Mouse (Mus musculus) urinary bladder, postnatal 14 days (tissue): ENCODE measurements around the gene Fitm2.
"Not testable (repeated sequence)": the region's sequence is repeated elsewhere in the genome, so short reads cannot be mapped to it uniquely, and the experiment has no call there.

Experiments used
- DNase-seq: peaks from one replicate; pipeline ENCODE4 v3.0.0; 2021; ENCODE audit warnings: low spot score

The Fitm2 gene

DNA sequence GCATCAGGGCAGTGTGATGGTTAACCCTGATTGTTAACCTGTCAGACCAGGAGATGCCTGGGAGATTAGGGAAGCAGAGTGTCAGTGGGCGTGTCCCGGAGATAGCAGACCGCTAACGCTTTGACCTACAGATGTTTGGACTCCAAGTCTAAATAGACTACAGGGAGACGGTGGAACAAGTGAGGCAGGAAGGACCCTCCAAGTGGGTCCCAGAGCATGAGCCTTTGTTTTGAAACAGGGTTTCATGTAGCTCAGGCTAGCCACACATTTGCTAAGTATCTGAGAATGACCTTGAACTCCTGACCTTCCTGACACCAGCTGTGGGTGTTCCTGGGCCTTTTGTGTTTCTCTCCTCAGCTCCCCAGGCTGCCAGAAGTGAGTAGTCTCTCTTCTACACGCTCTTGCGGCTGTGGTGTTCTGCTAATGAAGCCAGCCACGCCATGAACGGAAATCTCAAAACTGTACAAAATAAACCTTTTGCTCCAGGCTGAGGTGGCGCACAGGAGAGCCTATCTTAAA lies 9.1 kb downstream of the Fitm2 start:
- DNase-seq, result no peak

DNA sequence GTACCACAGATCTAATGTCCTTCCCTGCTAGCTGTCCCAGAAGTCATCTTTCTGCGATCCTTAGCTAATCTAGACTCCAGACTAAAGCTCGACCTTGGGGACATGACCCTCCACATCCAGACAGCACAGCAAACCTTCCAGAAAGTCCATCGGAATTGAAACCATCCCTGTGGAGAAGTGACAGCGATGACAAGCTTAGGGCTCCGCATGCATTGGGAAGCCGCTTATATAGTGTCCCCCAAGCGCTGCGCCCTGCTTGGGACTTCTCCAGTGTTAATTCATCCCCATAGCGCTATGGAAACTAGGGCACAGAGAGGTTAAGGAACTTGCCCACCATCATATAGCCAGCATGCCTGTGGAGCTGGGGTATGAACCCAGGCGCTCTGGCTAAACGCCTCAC lies 9.6 kb downstream of the Fitm2 start:
- no peak for DNase-seq

DNA sequence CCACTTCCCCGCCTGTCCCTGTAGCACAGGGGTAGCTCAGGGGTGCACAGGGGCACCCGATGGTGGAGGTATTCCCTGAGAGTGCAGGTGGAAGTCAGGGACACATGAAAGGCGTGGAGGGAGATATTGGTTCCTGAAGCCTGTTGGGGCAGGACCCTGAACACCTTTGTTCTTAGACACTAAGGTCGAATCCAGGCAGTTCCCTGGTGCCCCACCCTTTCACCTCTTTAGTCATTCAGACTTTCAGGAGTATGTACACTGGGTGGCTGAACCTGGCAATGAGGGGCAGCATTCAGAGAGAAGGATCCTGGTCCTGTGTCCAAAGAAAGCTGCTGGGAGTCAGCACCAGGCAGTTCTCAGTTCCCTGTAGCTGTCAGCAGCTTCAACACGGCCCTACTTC lies 10.0 kb downstream of the Fitm2 start:
- DNase-seq, result no peak

DNA sequence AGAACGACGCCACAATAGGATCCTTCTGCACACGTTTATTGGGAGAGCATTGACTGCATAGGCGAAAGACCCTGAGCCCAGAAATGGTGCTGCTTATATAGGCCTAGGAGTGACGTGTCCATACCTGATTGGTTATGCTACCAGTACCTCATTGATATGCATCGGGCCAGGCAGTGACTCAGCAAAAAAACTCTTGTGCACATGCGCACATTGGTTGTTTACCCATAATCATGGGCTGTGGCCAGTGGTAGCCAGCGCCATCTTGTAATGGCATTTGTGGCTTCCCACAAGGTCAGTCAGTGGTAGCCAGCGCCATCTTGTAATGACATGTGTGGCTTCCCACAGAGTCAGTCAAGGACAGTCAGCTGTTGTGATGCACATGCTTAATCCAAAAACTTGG lies 11.1 kb downstream of the Fitm2 start:
- DNase-seq, result not testable (repeated sequence)

DNA sequence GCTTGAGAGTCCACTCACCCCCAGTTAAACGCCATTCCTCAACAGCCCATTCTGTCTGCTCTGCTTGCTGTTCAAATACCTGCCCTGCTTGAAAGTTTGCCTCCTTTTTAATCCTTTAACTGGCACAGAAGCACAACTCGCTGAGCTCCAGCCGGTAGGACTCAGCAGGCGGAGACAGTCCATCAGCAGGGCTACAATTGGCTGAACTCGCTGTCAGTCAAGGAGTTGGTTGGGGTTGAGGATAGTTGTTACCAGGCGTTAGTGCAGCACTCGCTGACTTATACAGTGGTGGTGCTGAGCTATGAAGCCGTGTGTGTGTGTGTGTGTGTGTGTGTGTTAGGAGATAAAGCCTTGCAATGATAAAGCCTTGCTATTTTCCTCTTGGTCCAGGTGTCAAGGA lies 11.8 kb downstream of the Fitm2 start:
- DNase-seq, result no peak

DNA sequence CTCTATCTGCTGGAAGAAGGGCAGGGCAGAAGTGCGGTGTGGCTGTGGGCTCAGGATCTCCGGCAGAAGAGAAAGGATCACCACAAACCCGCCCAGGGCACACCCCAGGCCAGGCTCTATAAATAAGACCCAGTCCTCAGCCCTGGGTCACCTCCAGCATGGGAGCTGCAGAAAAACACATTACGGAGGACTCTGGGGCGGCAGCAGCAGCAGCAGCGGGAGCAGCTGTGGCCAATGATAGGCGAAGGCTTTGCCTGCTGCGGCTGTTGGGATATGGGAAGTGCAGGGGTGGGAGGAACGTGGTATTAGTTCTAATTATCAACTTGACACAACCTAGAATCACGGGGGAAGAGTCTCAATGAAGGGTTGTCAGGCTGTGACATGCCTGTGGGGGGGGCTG lies 13.0 kb downstream of the Fitm2 start:
- no peak for DNase-seq

DNA sequence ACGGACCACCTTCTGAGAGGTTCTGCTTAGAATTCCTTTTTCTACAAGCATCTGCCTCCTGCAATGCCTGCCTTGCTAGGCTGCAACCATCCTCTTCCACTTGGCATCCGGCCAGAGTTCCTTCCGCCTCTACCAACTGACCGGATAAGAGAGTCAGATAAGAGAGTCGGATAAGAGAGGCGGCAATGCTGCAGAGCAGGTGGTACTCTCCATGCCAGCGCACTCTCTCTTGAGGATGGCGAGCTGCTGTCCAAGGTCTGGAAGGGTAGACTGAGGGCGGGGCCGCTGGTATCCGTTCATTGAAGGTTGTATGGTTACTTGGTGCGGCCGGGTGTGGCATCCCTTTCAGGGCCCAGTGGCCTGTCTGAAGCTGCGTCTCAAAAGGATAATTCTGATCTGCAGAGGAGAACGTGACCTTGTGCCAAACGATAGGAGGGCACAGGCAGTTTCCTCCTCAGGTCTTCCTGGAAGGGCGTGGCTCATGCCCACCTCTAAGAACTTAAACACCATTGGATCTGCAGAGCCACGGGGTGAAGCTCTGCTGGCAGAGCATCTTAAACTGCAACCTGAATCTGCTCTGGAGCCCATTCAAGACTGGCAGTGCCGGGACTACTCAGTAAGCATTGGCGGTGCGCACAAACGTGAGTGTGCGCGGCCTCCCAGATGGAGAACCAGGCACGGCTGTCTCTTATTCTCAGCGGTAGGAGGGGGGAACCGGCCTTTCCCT lies 13.7 kb downstream of the Fitm2 start:
- DNase-seq, result peak; percentile 38

DNA sequence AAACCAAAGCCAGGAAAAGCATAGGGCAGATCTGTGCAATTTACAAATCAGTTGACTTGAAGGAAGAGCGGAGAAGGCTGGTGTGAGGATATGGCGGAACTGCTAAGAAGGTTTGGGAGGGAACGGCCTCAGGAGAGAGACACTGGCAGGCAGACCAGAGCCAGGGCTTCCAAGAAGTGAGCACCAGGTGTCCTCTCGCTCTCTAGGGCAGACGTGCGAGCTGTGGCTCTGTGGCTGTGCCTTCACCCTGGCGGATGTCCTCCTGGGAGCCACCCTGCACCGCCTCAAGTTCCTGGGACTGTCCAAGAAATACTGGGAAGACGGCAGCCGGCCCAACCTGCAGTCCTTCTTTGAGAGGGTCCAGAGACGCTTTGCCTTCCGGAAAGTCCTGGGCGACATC lies 19.1 kb downstream of the Fitm2 start:
- DNase-seq, result no peak

DNA sequence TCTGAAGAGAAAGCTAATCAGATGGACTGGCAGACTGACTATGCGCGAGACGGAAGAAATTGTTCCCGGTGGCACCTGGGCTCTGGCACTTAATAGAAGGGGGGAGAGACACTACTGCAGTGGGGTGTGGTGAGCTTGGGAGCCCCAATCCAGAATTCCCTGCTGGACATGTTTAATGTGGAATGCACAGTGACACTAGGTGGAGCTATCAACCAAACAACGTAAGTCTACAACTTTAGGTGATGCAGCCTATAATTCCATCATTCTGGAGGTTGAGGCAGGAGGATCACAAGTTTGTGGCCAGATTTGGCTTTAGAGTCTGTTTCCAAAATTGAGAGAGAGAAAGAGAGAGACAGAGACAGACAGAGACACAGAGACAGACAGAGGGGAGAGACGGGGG lies 19.7 kb downstream of the Fitm2 start:
- no peak for DNase-seq

DNA sequence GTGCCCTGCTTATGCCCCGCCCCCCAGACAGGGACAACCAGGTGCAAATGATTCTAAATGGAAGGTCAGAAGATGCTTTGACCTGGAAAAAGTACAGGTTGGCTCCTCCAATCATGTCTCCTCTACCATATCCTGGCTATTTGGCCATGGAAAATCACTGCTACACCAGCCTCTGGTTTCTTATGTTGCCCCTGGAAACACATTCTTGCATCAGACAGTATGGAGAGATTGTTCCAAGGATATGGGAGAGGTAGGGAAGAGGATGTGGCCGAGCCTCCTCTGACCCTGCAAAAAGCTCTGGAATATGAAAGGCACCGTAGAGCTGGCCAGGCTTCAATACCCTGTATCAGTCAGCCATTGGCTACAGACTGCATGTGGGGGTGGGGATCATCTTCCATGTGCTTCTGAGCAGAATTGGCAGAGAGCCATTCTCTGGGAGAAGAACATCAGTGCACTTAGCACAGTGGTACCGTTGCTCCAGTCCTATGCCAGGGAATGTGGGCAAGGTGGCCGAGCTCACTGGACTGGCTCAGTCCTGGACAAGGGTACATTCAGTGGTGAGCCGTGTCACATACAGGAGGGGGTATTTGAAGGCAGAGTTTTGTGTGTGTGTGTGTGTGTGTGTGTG lies 21.6 kb downstream of the Fitm2 start:
- no peak for DNase-seq

DNA sequence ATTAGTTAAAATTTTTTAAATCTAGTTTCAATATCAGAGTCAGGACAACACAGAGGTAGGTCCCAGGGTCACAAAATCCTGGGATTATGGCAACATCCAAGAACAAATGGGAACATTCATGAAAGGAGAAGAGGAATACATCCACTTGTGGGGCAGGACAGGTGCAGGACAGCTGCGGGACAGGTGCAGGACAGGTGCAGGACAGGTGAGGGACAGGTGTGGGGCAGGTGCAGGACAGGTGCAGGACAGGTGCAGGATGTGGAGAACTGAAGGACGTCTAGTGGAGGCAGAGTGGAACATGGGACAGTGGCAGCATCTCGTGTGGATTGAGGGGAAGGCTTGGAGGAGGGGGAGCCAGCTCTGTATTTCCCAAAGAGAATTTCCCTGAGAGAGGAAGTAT lies 23.2 kb downstream of the Fitm2 start:
- DNase-seq, result no peak

DNA sequence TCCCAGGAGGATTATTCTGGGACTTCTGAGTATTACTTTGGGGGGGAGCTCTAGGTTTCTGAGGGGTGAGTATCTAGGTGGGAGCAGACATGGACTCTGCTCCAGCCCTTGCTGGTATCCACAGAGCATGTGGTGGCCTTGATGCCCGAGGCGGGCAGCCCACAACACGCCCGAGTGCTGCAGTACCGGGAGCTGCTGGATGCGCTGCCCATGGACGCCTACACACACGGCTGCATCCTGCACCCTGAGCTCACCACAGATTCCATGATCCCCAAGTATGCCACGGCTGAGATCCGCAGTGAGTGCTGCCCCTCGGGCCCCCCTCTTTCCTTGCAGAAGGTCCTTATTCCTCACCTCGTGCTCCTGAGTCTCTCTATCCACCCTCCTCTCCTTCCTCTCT lies 25.1 kb downstream of the Fitm2 start:
- no peak for DNase-seq

DNA sequence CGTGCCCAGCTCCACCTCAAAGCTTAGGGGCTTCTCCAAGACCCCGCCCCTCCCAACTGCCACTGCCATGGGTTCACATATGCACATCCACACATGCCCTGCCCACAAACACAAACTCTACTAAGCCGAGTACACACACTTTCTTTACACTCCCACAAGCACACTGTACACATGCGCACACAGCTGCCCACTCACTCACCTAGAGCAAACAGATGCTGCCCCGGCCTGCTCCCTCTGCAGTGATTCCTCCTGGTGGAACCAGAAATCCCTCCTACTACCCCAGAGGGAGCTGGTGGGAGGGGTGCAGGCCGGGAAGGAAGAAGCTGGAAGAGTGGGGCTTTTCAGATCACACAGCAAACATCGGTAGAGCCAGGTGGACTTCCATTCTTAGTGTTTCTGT lies 28.4 kb downstream of the Fitm2 start:
- no peak for DNase-seq

DNA sequence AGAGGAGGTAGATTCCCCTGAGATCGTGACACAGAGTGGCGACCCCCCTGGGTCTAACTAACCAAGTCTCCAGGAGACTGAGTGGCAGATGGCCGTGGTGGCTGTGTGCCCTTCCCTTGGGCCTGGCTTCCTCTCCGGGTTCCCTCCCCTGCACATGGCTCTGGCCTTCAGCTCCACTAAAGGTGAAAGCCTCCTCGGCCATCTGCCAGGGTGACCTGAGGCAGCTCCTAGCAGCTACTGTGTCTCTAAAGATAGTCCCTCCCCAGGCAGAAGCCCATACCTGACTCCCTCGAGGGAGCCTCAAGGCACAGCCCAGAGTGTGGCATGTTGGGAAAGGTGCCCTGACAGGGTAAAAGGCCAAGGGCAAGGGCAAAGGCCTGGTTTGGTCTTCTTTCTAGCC lies 28.9 kb downstream of the Fitm2 start:
- no peak for DNase-seq

DNA sequence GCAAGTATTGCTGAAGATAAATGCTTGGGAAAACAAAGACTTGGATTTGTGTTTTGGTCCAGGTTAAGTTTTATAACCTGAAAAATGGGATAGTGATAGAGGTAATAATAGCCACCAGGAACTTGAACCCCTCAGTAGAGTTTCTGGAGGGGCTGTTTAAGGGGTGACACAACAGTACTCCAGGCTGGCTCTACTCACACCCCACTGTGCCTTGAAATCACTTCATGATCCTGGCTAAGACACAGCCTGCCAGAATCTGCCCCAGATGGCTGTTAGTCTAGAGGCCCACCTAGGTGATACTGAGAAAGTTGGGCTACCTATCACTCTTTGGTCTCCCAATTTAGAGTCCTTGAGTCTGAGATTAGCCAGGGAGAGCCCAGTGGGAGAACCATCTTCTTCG lies 32.9 kb downstream of the Fitm2 start:
- no peak for DNase-seq

DNA sequence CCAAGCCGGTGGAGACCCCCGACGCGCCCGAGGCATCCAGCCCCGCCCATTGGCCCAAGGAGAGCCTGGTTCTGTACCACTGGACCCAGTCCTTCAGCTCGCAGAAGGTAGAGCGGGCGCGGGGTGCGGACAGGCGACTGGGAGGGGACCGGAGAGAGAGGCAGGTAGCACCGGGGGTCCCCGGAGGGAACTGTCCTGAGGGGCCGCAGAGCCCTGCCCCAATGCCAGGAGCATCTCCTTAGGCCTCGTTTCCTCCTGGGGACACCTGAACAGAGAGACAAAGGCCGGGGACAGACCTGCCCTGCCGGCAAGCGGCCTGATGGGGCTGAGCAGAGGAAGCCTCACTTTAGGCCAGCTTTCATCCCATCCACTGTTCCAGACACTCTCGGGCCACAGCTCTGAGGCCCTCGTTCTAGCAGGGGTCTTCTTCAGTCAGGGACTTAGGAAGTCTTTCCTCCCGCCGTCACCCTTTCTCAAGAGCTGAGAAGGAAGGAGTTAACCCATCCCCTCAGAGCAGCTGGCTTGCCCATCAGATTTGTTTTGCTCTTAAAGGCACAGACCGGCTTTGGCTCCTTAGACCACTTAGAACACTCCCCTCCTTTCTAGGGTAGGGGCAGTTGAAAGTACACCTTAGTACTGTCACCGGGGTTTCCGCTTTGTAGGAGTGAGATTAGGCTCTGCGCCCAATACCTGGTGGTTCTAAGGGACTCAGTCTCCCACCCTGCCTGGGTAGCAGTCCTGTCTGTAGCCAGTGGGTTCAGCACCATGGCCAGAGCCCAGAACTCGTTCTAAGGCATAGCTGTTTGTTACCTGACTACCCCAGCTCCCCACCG lies 33.6 kb downstream of the Fitm2 start:
- peak; percentile 40 for DNase-seq

DNA sequence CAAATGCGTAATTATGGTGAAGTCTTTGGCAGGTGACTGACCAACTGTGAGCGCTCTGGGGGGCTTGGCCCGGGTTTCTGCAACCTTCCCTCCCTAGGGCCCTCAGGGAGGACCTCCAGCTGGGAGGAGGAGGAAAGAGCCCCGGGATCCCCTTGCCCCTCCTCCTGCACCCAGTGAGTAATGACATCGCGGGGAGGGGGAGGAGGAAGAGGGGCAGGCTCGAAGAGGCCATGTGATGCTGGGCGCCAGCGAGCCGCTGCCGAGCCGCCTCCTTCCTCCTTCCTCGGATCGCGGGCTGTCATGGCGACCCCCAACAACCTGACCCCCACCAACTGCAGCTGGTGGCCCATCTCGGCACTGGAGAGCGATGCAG lies 34.2 kb downstream of the Fitm2 start, which contains the start of gene Gdap1l1:
Gene Gdap1l1, plus strand, starts transcription at position 231 of the 373 bp plus-strand sequence.
- no peak for DNase-seq

DNA sequence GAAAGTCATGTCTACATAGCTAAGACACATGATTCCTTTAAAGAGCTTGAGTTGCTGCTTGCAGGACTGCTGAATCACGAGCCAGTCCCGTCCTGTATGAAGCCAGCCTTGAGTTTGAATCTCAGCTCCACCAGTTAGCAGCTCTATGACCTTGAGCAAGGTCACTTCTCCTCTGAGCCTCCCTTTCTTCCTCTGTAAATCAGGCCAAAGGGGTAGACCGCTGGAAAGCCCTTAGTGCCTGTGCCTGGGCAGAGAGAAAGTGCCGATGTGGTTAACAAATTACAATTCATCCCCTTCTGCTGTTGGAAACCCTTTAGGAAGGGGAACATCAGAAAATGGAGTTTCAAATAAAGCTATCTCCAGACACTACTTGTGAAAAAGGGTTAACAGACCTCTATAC lies 34.6 kb downstream of the Fitm2 start:
- DNase-seq, result no peak

DNA sequence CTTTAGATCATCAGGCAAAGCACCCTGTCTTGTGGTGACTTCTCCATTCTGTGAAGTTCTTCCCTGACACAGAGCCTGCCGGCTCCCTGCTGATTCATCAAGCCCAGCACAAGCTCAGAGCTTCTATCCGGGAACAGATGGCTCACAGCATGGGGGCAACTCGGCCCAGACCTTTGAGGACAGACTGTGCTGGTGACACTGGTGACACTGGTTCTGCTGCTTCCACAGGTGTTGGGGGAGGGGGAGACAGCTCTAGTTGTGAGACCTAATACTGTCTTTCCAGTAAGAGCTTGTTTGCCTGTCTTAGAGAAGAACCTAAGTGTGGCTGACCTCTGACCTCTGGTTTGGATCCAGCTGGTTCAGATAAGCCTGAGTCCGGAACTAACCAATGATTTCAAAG lies 38.5 kb downstream of the Fitm2 start:
- DNase-seq, result no peak

DNA sequence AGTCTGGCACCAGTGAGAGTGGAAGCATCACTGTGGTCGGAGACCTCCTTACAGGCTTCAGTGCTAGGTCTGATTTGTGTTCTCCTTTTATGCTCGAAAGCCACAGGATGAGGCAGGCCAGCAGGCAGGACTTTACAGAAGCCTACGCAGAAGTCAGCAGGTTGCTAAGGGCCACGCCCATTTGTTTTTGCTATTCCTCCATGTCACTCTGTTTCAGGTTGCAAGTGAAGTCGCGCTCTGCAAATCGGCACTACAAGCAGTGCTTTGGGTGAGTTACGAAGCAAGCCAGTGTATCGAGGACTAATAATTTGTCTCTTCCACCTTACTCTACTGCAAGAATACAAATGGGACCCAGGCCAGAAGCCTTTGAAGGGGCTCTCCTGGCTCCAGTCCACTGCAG lies 41.1 kb downstream of the Fitm2 start:
- no peak for DNase-seq

DNA sequence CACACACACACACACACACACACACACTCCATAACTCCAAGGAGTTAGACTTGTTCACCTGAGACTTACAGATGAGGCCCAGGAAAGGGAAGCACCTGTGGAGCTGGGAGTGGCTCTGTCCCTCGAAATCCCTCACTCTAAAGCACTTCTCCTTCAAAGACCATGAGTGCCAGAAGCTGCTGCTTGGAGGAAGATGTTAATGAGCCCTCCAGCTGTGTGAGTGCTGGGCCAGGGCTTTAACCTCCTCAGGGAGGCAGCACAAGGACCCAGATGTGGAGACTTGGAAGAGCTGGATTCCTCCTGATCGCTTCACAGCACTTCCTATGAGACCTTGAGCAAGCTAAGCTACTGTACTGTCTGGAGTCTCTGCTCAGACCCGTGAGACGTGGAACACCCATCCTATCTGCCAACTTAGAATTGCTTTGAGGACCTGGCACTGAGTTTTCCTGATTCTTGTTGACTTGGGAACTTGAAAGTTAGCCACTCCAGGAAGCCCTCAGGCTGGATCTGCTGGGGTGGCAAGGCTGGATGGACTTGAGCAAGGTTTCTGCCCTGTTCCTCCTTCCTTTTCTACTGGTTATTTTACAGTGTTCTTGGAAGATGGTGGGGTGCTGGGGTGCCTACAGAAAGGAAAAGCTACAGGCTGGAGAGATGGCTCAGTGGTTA lies 44.0 kb downstream of the Fitm2 start:
- DNase-seq, result no peak

DNA sequence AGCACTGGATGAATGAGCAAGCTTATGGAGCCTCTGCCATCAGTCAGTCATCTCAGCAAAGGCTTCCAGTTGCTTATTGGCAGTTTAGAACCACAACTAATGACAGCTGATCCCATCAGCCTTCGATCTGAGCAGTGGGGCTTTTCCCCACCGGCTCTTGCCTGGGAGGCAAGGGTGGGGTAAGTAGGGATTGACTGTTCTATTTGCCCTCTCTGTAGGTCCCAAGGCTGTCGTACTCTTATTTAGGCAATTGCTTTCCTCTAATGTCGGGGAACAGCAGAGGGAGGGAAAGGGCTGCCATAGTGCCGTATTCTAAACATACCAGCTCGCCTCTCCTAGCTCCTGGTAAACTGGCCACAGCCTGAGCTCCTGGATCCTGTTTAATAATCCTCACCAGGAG lies 47.8 kb downstream of the Fitm2 start, which contains the start of gene Oser1:
Gene Oser1, minus strand, starts transcription at position 101 of the 400 bp plus-strand sequence.
- DNase-seq, result no peak
